Mouse (Mus musculus) embryonic facial prominence, embryonic 14.5 days (tissue): ENCODE results near the gene Mblac2. TPM values are rescaled to one million over a fixed set of nuclear protein-coding genes. Genes with fewer than 3 reads are reported as not detected.
"Not testable (repeated sequence)": the region's sequence is repeated elsewhere in the genome, so short reads cannot be mapped to it uniquely, and the experiment has no call there.

ENCODE experiments used
- ATAC-seq: fragments of 200-750 bp; cut with Nextera tagmentation; 2 replicates; pipeline ENCODE4 v1.8.0; 2017; ENCODE audit warnings: low read depth, moderate number of reproducible peaks, moderate TSS enrichment
- DNase-seq: peaks from one replicate; pipeline ENCODE4 v3.0.0-alpha.2; 2015; ENCODE audit warnings: low spot score
- H3K27ac ChIP-seq: fragments of 300-500 bp; sonication (generic); replicated peaks from 2 replicates; pipeline ENCODE4 v1.5.1; 2014; ENCODE audit warnings: low read depth, mild to moderate bottlenecking, low read length, moderate library complexity
- H3K27me3 ChIP-seq: fragments of 300-500 bp; sonication (generic); replicated peaks from 2 replicates; pipeline ENCODE4 v1.6.1; 2014; ENCODE audit warnings: low read length; ENCODE audit not compliant: control insufficient read depth, insufficient read depth
- H3K36me3 ChIP-seq: fragments of 300-500 bp; sonication (generic); 2 replicates; pipeline ENCODE4 v1.6.1; 2014; ENCODE audit warnings: low read length, mixed read lengths; ENCODE audit not compliant: control insufficient read depth, insufficient read depth
- H3K4me1 ChIP-seq: fragments of 300-500 bp; sonication (generic); 2 replicates; pipeline ENCODE4 v1.6.1; 2014; ENCODE audit warnings: antibody characterized with exemption, low read length; ENCODE audit not compliant: control insufficient read depth, insufficient read depth
- H3K4me2 ChIP-seq: fragments of 300-500 bp; sonication (generic); 2 replicates; pipeline ENCODE4 v1.6.1; 2014; ENCODE audit warnings: low read depth, mild to moderate bottlenecking, low read length, moderate library complexity, mixed read lengths
- H3K4me3 ChIP-seq: fragments of 300-500 bp; sonication (generic); 2 replicates; pipeline ENCODE4 v1.5.1; 2014; ENCODE audit warnings: low read depth, mild to moderate bottlenecking, low read length
- H3K9ac ChIP-seq: fragments of 300-500 bp; sonication (generic); 2 replicates; pipeline ENCODE4 v1.6.1; 2014; ENCODE audit warnings: low read depth, mild to moderate bottlenecking, low read length, moderate library complexity, mixed read lengths
- H3K9me3 ChIP-seq: fragments of 300-500 bp; sonication (generic); 2 replicates; pipeline ENCODE4 v1.6.1; 2016; ENCODE audit warnings: low read length; ENCODE audit not compliant: control insufficient read depth
- WGBS: fragments of 180-500 bp; shearing (Covaris S2); extraction: QIAGEN DNeasy Blood & Tissue Kit; methylation state at CpG from one replicate; pipeline ENCODE4 v1.1.7; 2014; 5-methylcytosine and 5-hydroxymethylcytosine counted together
- polyA plus RNA-seq: library from polyadenylated mRNA; unstranded; fragments of >200 nt; fragmentation: Nextera tagmentation; extraction: Ambion mirVana; gene quantifications from 2 replicates; pipeline ENCODE4 v1.2.1, GENCODE M21; 2014

The Mblac2 gene
- polyA plus RNA-seq, 1 experiment from 2014 or later: 8.9 TPM

DNA sequence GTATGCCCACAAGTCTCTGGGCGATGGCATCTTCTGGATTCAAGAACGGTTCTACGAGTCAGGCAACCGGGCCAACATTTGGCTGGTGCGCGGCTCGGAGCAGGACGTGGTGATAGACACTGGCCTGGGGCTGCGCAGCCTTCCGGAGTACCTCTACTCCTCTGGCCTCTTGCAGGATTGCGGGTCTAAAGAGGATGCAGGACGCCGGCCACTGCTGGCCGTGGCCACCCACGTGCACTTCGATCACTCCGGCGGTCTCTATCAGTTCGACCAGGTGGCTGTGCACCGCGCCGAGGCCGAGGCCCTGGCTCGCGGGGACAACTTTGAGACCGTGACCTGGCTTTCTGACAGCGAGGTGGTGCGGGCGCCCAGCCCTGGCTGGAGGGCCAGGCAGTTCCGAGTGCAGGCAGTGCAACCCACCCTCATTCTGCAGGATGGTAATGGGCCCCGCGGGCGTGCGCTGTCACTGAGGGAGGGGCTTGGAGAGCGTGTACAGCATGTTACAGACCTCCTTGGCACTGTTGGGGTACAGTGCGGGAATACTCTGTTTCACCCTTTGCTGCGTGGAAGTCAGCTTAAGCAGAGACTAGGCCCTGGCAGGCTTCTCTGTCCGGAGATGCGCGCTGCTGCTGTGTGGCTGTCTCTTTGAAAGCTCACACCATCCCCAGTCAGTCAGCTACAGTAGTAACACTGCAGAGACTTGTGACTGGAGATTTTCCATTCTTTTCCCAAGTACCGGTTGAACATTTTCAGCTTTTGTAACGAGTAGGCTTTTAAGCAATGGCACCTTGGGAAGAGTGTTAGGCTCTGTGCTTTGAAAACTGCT, 618 bp downstream of the Mblac2 start:
- peak overlapping the region; percentile 91 for H3K4me2 ChIP-seq
- H3K36me3 ChIP-seq: no peaks in the 10 kb centered on the region
- no peaks in the 10 kb centered on the region for H3K9me3 ChIP-seq
- peak; percentile 26 for DNase-seq
- peak overlapping the region; percentile 63 for H3K9ac ChIP-seq
- under 1% methylated on average over 24 of the region's 42 CpGs for WGBS
- H3K4me1 ChIP-seq: peaks cover 5% of the 10 kb centered on the region; the same call in 1 of the 2 replicates
- H3K4me3 ChIP-seq: peak overlapping the region; percentile 81
- no peaks in the 10 kb centered on the region for H3K27me3 ChIP-seq
- ATAC-seq: peak; percentile 1; the same call in 1 of the 2 replicates
- peak overlapping the region; percentile 80 for H3K27ac ChIP-seq

DNA sequence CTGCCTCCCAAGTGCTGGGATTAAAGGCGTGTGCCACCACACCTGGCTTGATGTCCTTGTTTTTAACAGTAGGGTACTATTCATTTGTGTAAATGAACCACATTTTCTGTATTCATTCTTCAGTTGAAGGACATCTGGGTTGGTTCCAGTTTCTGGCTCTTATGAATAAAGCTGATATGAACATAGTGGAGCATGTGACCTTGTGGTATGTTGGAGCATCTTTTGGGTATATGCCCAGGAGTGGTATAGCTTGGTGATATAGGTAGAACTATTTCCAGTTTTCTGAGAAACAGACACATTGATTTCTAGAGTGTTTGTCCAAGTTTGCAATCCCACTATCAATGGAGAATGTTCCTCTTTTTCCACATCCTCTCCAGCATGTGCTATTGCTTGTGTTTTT, 2.8 kb downstream of the Mblac2 start:
- Histone ChIP-seq H3K9me3 (no peaks in the 10 kb centered on the region), H3K9ac (no peak overlapping the region), H3K4me1 (peaks cover 5% of the 10 kb centered on the region; the same call in 1 of the 2 replicates), H3K4me3 (no peak overlapping the region), H3K27ac (no peak overlapping the region), H3K27me3 (no peaks in the 10 kb centered on the region), H3K4me2 (no peak overlapping the region), H3K36me3 (no peaks in the 10 kb centered on the region)
- ATAC-seq (no peak), DNase-seq (no peak)
- WGBS: 74% methylated on average over 1 of the region's 1 CpGs

DNA sequence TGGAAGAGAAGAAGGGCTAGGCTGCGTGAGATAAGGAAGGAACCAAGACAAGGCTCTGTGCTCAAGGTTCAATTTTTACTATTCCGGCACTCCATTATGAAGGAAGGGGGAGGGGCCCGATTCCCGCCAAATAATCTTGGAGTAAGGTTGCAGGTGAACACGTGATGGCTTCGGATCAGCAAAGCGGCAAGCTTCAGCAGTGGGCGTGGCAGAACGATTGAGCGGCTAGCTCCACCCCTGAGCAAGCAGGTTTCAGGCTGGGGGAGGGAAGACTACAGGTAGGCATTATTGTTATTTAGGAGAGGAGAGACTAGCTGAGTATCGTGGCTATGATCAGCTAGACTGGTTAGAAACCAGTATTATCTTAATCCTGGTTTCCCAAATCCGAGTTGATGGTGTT, 17.0 kb downstream of the Mblac2 start:
- not testable (repeated sequence) for H3K9me3 ChIP-seq, H3K4me1 ChIP-seq, H3K27me3 ChIP-seq, H3K9ac ChIP-seq, H3K4me3 ChIP-seq, H3K27ac ChIP-seq, H3K4me2 ChIP-seq, H3K36me3 ChIP-seq, ATAC-seq, DNase-seq
- WGBS: 58% methylated on average over 12 of the region's 12 CpGs

DNA sequence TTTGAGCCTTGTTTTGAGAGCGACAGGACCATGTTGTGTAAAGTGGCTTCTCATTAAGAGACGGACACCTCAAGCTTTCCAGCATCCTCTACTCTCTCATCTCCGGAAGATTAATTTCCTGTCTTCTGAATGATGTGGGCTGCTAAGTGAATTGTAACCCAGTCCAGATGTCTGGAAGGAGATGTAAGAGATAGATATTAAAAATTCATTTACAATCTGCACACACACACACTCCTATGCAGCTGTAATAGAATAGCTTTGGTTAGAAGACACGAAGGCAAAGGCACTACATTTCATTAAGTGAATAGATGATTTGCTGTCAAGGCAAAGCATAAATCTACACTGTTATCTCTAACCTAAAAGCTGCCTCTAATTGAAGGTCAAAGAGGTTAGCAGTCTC, 18.0 kb downstream of the Mblac2 start:
- WGBS: 58% methylated on average over 4 of the region's 4 CpGs

DNA sequence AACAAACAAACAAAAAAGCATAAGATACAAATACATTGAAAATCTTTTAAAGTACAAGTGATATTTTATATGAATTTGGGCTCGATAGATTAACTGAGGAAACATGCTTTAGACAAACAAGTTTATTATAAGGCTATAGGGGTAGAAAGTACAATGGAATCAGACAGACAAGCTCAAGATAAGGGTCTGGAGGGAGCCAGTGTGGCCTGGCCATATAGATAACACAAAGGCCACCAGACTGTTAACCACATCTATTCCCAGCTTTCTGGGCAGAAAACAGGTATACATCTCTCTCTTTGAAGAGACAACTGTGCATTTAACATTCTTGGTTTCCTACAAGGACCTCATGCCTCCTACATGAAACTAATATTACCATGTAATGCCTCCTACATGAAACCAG, 19.2 kb downstream of the Mblac2 start:
- ATAC-seq: no peak
- Histone ChIP-seq H3K4me1 (no peaks in the 10 kb centered on the region), H3K27ac (no peak overlapping the region), H3K4me3 (no peak overlapping the region), H3K9ac (no peak overlapping the region), H3K27me3 (no peaks in the 10 kb centered on the region), H3K9me3 (no peaks in the 10 kb centered on the region), H3K4me2 (no peak overlapping the region), H3K36me3 (no peaks in the 10 kb centered on the region)
- DNase-seq: no peak
- 96% methylated on average over 1 of the region's 1 CpGs for WGBS

More for the DNA sequence above, 18.0 kb downstream of the Mblac2 start:
- Histone ChIP-seq H3K4me1 (no peaks in the 10 kb centered on the region), H3K9ac (no peak overlapping the region), H3K9me3 (no peaks in the 10 kb centered on the region), H3K4me2 (no peak overlapping the region), H3K36me3 (no peaks in the 10 kb centered on the region), H3K27me3 (no peaks in the 10 kb centered on the region), H3K27ac (no peak overlapping the region), H3K4me3 (no peak overlapping the region)
- no peak for ATAC-seq
- DNase-seq: no peak

DNA sequence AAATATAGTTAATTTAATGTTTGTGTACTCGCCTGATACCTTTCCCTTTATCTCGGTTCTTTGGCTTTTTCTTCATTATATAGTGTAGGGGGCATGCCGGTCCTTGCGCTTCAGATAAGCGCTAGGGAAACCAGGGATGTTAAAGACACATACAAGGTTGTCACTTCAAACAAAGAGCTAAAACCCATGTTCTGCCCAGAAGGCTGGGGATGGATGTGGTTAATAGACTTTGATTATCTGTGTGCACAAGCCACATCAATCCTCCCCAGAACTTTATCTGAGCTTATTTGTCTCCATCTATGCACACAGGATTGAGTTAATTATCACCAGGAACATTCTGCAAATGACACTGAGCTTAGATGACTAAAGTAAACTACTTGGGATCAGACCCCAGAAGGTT, 25.5 kb downstream of the Mblac2 start:
- ATAC-seq (no peak), DNase-seq (no peak)
- Histone ChIP-seq H3K9me3 (no peaks in the 10 kb centered on the region), H3K36me3 (no peaks in the 10 kb centered on the region), H3K4me1 (no peaks in the 10 kb centered on the region), H3K27me3 (no peaks in the 10 kb centered on the region), H3K27ac (no peak overlapping the region), H3K4me2 (no peak overlapping the region), H3K9ac (no peak overlapping the region), H3K4me3 (no peak overlapping the region)
- 92% methylated on average over 5 of the region's 5 CpGs for WGBS

DNA sequence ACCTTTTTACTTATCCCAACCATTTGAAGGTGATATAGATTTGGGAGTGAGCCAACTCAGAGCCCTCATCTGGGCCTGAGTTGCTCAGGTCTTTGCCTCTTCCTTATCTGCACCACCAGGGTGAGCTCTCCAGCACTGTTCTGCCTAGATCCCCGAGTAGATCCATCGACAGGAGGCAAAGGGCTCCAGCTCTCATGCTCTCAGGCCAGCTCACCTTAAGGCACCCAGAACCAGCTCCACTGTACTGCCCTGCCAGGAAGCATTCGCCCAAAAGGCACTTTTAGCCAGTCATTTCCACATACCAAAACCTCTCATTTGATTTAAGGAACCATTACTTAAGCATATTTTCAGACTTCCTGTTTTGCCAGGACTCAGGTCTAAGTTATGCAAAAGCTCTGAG, 29.8 kb downstream of the Mblac2 start:
- no peaks in the 10 kb centered on the region for H3K36me3 ChIP-seq

DNA sequence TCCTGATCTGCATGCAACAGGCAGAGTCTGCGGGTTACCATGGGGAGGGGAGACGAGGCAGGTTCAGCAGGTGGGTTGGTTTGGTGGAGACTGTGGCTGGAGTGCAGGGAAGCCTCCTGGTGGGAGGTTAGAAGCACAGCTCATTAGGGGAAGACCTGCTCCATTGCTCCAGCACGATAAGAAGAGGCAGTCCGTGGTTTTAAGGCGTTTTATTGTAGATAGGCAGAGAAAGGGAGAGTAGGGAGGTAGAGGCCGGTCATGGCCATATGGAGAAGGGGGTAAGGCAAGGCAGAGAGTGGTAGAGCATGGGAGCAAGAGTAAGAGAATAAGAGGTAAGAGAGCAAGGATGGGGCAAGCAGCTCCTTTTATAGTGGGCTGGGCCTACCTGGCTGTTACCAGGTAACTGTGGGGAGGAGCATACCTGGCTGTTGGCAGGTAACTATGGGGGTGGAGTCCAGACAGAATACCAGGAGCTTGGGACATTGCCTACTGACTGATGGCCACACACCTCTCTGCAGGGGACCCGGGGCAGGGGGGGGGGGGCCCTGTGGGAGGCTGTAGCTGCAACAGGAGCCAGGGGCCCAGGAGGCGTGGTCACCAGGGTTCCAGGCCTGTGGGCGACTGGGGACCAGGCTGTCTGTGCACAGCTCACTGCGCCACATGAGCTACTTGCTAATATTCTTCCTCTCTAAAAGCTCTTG, 32.4 kb downstream of the Mblac2 start:
- WGBS: 45% methylated on average over 6 of the region's 10 CpGs
- Histone ChIP-seq H3K4me1 (no peaks in the 10 kb centered on the region), H3K27ac (no peak overlapping the region), H3K4me2 (no peak overlapping the region), H3K4me3 (no peak overlapping the region), H3K9ac (no peak overlapping the region), H3K27me3 (no peaks in the 10 kb centered on the region), H3K36me3 (no peaks in the 10 kb centered on the region), H3K9me3 (peaks cover 11% of the 10 kb centered on the region; the same call in 1 of the 2 replicates)
- DNase-seq: no peak
- ATAC-seq: no peak

More for the DNA sequence above, 29.8 kb downstream of the Mblac2 start:
- Histone ChIP-seq H3K9ac (no peak overlapping the region), H3K9me3 (peaks cover 4% of the 10 kb centered on the region; the same call in 1 of the 2 replicates), H3K4me2 (no peak overlapping the region), H3K27ac (no peak overlapping the region), H3K4me3 (no peak overlapping the region), H3K4me1 (no peaks in the 10 kb centered on the region), H3K27me3 (no peaks in the 10 kb centered on the region)
- ATAC-seq (no peak), DNase-seq (no peak)
- WGBS: 55% methylated on average over 3 of the region's 3 CpGs
